Mouse (Mus musculus) lung, postnatal 4 days (tissue): ENCODE measurements around the gene Pde4d.

ENCODE experiments used
- DNase-seq, 2 experiments: peaks; one replicate each; pipeline ENCODE4 v3.0.0; 2021

Pde4d gene

GRCm38 (mm10) chr13:109842982-109843381 lies 1393.2 kb downstream of the Pde4d start:
- no peak for DNase-seq

GRCm38 (mm10) chr13:109844828-109845227 lies 1395.1 kb downstream of the Pde4d start:
- no peak for DNase-seq

- DNase-seq: peak; percentile 17 to 29
Measured at GRCm38 (mm10) chr13:109863826-109864225, 1414.1 kb downstream of the Pde4d start.

GRCm38 (mm10) chr13:109864311-109864710 lies 1414.6 kb downstream of the Pde4d start:
- DNase-seq: peak; percentile 18 to 38

GRCm38 (mm10) chr13:109880392-109880791 lies 1430.6 kb downstream of the Pde4d start:
- no peak for DNase-seq

- peak; percentile 24 to 36 for DNase-seq
Measured at GRCm38 (mm10) chr13:109881161-109881857, 1431.6 kb downstream of the Pde4d start.

GRCm38 (mm10) chr13:109883636-109884035 lies 1433.9 kb downstream of the Pde4d start:
- DNase-seq: no peak

GRCm38 (mm10) chr13:109884812-109885211 lies 1435.1 kb downstream of the Pde4d start:
- DNase-seq: no peak

GRCm38 (mm10) chr13:109888293-109888692 lies 1438.5 kb downstream of the Pde4d start:
- DNase-seq: peak in 1 of 2 experiments; percentile 24

GRCm38 (mm10) chr13:109891194-109891909 lies 1441.6 kb downstream of the Pde4d start:
- no peak for DNase-seq

- DNase-seq: no peak
Measured at GRCm38 (mm10) chr13:109891910-109892265, 1442.1 kb downstream of the Pde4d start.

- peak; percentile 17 to 53 for DNase-seq
Measured at GRCm38 (mm10) chr13:109899442-109900428, 1450.0 kb downstream of the Pde4d start.

- DNase-seq: peak; percentile 27 to 36
Measured at GRCm38 (mm10) chr13:109901811-109902210, 1452.1 kb downstream of the Pde4d start.

GRCm38 (mm10) chr13:109902460-109902854 lies 1452.7 kb downstream of the Pde4d start:
- DNase-seq: peak; percentile 57 to 73

- DNase-seq: peak; percentile 85 to 90
Measured at GRCm38 (mm10) chr13:109902855-109903763, 1453.4 kb downstream of the Pde4d start.

- no peak for DNase-seq
Measured at GRCm38 (mm10) chr13:109903764-109904510, 1454.2 kb downstream of the Pde4d start.

- no peak for DNase-seq
Measured at GRCm38 (mm10) chr13:109906342-109906888, 1456.7 kb downstream of the Pde4d start.

- DNase-seq: peak; percentile 68 to 82
Measured at GRCm38 (mm10) chr13:109907634-109908033, 1457.9 kb downstream of the Pde4d start.

- no peak for DNase-seq
Measured at GRCm38 (mm10) chr13:109908386-109908785, 1458.6 kb downstream of the Pde4d start.

GRCm38 (mm10) chr13:109909111-109909510 lies 1459.4 kb downstream of the Pde4d start:
- no peak for DNase-seq

GRCm38 (mm10) chr13:109910915-109911314 lies 1461.2 kb downstream of the Pde4d start:
- no peak for DNase-seq
